Mouse (Mus musculus): Measurements from ENCODE around the gene Smoc1. TPM values are rescaled to one million over a fixed set of nuclear protein-coding genes. Genes with fewer than 3 reads are reported as not detected.

Gene Smoc1
- polyA plus RNA-seq, 1 experiment = 3.8 TPM

DNA sequence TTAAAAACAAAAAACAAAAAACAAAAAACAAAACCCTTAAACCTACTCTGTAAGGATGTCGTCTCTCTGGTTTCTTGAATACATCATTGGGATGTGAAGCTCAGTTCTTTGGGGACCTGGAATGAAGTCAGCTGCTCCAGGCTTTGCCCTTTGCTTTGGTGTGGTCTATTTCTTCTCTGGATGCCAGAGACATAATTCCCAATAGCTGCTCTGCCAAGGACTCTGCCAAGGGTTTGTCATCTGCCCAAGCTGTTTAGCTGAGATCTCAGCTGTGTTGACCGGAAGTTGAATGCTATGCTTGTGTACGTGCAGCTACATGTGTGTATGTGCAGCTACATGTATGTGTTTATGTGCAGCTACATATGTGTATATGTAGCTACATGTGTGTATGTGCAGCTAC lies 83.4 kb downstream of the Smoc1 start:
- 85% methylated on average over 3 of the region's 3 CpGs for WGBS

DNA sequence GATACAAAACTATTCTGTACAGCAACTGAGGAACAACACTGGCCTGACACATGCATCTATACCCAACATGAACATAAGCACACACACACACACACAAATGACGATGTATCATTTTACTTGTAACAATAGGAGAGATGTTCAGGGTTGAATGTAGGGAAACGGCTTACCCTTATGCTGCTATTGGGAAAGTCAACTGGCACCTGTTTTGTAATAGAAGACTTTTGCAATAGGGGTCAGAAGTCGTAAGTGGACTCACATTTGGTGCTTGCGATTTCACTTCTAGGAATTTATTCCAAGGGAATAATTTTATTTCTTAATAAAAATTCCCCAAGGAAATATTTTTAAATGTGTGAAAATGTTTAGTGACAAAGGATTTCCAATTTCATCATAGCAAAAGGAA lies 85.7 kb downstream of the Smoc1 start:
- 94% methylated on average over 4 of the region's 4 CpGs for WGBS

More for the DNA sequence above, 83.4 kb downstream of the Smoc1 start:
- DNase-seq (ENCODE audit: low read depth, low spot score) = no peak

DNA sequence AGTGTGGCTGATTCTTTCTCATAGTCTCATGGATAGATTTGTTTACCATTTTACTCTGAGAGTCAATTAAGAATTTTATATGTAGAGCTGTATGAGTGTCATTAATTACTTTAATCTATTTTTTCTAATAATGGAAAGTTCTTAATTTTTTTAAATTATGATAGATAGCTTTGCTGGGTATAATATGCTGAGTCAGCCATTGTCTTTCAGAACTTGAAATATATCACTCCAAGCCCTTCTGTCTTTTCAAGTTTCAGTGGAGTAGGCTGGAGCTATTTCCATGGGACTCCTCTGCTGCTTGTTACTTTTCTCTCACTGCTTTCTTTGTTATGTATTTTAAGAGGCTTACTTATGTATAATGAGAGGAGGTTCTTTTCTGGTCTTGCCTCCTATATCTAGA lies 93.7 kb downstream of the Smoc1 start:
- no peak for DNase-seq (ENCODE audit: low read depth, low spot score)

More for the DNA sequence above, 85.7 kb downstream of the Smoc1 start:
- no peak for DNase-seq (ENCODE audit: low read depth, low spot score)

DNA sequence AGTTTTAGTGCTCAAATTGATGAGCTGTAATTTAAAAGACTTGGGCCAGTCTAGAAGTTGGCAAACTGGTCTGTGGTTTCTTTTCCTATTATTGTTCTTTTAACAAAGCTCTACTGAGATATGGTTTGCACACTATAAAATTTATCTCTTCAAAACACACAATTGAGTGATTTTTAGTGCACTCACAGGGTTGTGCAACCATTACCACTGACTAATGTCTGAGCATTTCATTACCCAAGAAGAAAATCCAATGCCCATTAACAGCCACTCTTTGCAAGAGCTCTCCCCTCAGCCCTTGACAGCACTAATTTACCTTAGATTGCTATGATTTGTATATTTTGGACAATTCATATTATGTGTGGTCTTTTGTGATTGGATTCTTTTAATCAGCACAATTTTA lies 97.2 kb downstream of the Smoc1 start:
- DNase-seq (ENCODE audit: low read depth, low spot score) = no peak

GRCm38 (mm10) chr12:81126842-81127241 lies 100.2 kb downstream of the Smoc1 start:
- whole genome bisulfite sequencing = 56% methylated on average over 3 of the region's 3 CpGs
- no peak for DNase-seq (ENCODE audit: low read depth, low spot score)

DNA sequence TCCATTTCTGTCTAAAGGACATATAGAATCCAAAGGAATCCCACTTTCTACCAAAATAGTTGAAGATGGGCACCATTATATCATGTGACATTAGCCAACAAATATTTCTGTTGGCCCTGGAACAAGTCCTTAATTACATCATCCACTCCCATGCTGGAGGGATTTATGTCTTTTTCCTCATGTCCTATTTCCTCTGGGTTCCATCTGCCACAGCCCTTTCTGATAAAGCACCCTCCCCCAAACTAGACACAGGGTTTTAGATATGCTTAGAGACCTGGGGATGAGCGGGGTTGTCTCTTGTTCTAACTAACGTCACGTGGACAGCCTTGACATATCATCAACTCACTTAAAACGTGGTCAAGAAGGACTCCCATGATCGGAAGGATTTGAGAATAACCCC lies 102.1 kb downstream of the Smoc1 start:
- WGBS = 87% methylated on average over 5 of the region's 5 CpGs

DNA sequence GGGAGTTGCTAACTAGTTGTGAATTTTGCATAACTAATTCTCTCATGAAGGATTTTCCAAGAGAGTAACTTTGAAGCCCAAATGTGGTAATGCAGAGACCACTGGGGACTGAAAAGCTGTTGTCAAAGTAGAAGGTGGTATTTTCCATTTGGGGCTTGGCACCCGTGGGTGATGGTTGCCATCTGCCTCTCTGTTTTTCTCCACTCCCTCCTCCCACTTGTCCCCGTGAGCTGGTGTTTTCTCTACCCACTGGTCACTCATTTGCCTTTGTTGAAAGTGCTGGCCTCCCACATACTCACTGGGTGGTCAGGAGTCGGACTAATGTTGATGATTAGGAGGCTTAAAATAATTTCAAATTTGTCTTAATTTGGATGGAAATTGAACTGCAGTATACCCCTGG lies 104.1 kb downstream of the Smoc1 start:
- DNase-seq (ENCODE audit: low read depth, low spot score) = no peak
- 48% methylated on average over 3 of the region's 3 CpGs for WGBS

More for the DNA sequence above, 102.1 kb downstream of the Smoc1 start:
- DNase-seq (ENCODE audit: low read depth, low spot score) = no peak

- WGBS = 57% methylated on average over 4 of the region's 4 CpGs
- DNase-seq (ENCODE audit: low read depth, low spot score) = no peak
These were observed 104.5 kb downstream of the Smoc1 start for GRCm38 (mm10) chr12:81131114-81131513.

- no peak for DNase-seq (ENCODE audit: low read depth, low spot score)
- WGBS = 53% methylated on average over 4 of the region's 4 CpGs
These were observed 106.6 kb downstream of the Smoc1 start for GRCm38 (mm10) chr12:81133055-81133665.

DNA sequence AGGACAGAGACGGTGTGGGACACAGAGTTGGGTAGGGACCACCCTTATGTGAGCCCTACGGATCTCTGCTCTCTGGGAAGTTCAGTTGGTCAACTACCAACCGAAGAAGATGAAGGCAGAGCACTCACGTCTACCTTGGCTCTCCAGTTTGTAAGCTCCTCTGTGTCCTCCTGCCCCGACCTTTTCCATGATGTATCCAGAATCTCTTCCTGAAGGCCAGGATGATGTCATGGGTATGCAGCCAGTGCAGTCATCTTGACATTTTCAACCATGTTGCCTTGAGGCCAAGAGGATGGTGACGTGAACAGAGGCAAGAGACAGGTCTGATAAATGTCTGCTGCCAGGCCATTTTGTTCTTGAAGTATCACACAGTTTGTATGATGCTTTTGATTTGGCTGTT lies 111.6 kb downstream of the Smoc1 start:
- WGBS = 85% methylated on average over 6 of the region's 6 CpGs
- DNase-seq (ENCODE audit: low read depth, low spot score) = no peak

DNA sequence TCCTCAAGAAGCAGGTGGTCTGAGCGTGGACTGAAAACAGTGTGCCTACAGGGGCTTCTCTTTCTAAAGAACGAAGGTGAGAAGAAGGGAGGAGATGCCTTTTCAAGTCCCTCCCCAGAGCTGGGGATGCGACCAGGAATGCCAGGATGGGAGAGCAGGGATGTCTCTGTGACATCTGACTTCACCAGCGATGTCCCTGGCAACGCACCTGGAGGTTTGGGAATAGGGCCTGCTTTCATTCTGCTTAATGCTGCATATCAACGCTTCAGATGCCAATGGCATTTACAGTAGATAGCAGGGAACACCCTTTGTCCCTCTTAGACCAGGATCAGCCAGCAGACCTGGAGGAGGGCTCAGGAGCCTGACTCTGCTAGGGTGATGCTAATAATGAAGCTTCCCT lies 112.9 kb downstream of the Smoc1 start:
- WGBS = 86% methylated on average over 6 of the region's 6 CpGs
- DNase-seq (ENCODE audit: low read depth, low spot score) = no peak

DNA sequence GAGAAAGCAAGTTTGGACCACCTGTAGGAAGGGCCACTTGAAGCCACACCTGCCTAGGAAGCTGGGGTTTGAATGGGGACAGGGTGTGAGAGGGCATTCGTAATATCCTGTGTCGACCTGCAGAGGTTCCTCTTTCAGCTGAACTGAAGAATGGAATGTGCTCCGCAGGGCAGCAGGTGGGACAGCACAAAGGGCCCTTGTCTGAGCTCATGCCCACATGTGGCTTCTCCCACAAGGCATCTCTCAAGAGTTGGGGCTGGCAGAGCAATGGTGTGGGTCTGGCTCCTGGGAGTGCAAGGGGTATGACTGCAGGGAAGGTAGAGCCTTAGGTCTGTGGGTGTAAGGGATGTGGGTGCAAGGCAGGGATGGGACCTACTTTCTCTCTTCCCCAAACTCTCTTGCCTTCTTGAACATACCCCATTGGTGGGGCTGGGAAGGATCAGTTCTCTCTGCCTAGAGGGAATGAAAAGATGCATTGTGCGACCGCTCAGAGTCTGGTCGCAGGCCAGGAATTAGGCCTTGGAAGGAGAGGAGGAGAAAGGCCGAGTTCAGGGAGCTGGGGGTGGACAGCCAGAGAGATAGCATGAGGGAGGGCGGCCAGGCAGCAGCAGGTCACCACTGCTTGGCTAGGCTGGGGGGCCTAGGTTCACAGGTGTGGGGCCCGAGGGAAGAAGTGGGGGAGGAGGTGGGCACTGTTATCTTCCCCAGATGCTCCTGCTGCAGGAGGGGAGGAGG lies 114.2 kb downstream of the Smoc1 start:
- DNase-seq (ENCODE audit: low read depth, low spot score) = no peak
- WGBS = 45% methylated on average over 9 of the region's 9 CpGs

GRCm38 (mm10) chr12:81141329-81141711 lies 114.7 kb downstream of the Smoc1 start:
- DNase-seq (ENCODE audit: low read depth, low spot score) = no peak
- WGBS = 43% methylated on average over 7 of the region's 7 CpGs

DNA sequence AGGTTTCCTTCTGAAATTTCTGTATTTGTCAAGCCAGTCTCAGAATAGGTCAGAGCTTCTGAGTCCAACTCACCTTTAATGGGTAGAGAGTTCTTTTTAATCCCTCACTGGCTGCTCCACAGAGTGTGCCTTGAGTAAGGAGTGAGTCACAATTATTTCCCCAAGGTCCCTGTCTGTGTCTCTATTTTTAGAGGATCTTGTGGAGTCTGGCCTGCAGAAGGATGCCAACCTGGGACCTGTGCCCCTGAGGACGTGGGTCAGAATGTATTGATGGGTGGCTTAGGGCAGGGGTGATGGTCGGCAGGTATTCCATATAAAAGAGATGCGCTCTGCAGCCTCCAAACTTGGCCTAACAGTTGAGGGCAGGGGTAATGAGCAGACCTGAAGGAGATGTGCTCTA lies 115.6 kb downstream of the Smoc1 start:
- DNase-seq (ENCODE audit: low read depth, low spot score) = no peak
- WGBS = 72% methylated on average over 3 of the region's 3 CpGs

- 52% methylated on average over 10 of the region's 10 CpGs for WGBS
- no peak for DNase-seq (ENCODE audit: low read depth, low spot score)
These were observed 117.6 kb downstream of the Smoc1 start for GRCm38 (mm10) chr12:81144201-81144600.

- WGBS = 53% methylated on average over 10 of the region's 10 CpGs
These were observed 120.0 kb downstream of the Smoc1 start for GRCm38 (mm10) chr12:81146417-81147180.

DNA sequence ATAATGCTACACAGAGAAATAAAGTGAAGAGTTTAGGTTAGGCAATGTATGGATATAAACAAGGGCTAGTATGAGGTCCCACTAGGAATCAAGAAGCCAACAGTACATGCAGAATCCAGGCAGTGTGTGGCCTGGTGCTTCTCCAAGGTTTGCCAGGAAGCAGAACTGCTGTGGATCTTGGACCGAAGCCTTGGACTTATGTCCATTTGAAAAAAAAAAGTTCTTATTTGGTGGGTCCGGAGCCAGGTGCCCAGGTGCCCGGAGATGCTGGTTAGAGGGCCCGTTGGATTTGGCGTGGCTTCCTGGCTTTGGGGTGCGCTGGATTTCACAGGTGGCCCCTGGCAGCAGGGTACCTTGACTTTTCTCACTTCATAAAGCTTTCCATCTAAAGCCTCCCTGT lies 121.3 kb downstream of the Smoc1 start:
- 89% methylated on average over 6 of the region's 6 CpGs for WGBS
- no peak for DNase-seq (ENCODE audit: low read depth, low spot score)

More at GRCm38 (mm10) chr12:81146417-81147180, 120.0 kb downstream of the Smoc1 start:
- no peak for DNase-seq (ENCODE audit: low read depth, low spot score)

- 66% methylated on average over 5 of the region's 5 CpGs for WGBS
- DNase-seq (ENCODE audit: low read depth, low spot score) = no peak
These were observed 124.3 kb downstream of the Smoc1 start for GRCm38 (mm10) chr12:81150917-81151316.

DNA sequence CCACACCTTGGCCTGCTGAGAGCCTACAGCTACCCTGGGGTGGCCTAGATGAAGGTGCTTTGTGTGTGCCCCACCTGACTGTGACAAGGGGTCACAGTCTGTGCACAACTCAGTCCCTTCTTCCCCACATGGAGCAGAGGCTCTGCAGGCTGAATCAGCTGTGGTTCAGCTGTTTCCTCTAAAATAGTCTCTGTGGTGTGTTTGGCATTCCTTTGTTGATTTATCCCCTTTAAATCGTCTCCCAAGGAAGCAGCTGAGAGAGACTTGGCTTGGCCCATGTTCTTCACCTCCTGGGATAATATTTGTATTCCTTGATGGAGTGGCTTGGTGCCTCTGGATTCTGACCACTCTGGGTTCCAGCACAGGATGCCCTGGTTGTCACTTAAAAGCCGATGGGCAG lies 125.5 kb downstream of the Smoc1 start:
- 38% methylated on average over 2 of the region's 2 CpGs for WGBS
- DNase-seq (ENCODE audit: low read depth, low spot score) = no peak

- 50% methylated on average over 6 of the region's 6 CpGs for WGBS
- no peak for DNase-seq (ENCODE audit: low read depth, low spot score)
These were observed 129.1 kb downstream of the Smoc1 start for GRCm38 (mm10) chr12:81155675-81156074.

DNA sequence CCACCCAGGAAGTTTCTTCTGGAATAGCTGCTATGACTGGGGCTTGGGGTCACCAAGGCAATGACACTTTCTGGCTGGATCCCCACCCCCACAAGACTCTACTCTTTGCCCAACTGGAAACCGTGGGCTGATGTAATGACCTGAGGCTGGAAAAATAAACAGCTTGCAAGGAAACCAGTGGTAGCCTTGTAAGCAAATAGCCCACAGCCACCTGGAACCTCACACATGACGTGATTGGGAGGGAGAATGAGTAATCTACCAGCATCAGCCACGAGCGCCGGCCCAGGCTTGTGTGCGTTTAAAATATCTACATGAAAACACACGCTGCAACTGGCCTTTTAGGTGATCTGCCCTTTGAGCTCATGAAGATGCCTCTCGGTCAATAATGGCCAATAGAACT lies 130.2 kb downstream of the Smoc1 start:
- DNase-seq (ENCODE audit: low read depth, low spot score) = no peak
- 70% methylated on average over 8 of the region's 8 CpGs for WGBS
